ENCODE assay signal across 18 mouse cellular contexts in the genomic region with DNA sequence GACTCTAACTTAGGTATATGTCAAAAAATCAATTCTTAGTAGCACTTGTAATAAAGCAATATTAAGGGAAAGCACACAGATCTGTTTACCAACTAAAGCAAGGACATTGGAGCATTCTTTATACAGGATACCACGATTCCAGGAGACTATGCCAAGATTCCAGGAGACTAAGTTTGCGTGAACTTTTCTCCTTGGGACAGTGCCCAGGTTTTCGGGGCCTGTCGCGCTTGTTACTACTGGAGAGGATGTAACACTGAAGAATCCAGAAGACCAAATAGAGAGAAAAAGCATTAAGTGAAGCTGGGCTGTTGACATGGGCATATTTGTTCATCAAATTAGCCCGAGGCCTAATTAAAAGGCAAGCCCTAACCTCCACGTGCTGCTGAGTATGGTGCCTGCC.
"Had no signal": no experiment of that assay in that cellular context is flagged by ENCODE, and none has a peak within 500 bp of the region (broad histone marks: within the 10 kb centered on the region; RNA-seq: fewer than 3 reads in every experiment).

No protein-coding gene starts in this region.

- H3K4me2 ChIP-seq: limb, embryonic 15.5 days; liver, embryonic 12.5 days; lung, embryonic 14.5 days; midbrain, embryonic 11.5 days; midbrain, embryonic 15.5 days; neural tube, embryonic 13.5 days; stomach, embryonic 15.5 days had no signal

- H3K27ac ChIP-seq: limb, embryonic 15.5 days; liver, embryonic 12.5 days; midbrain, embryonic 15.5 days; neural tube, embryonic 13.5 days; stomach, embryonic 15.5 days had no signal

- H3K4me3 ChIP-seq: limb, embryonic 15.5 days; liver, embryonic 12.5 days; megakaryocyte, embryonic 14.5 days; midbrain, embryonic 15.5 days; neural tube, embryonic 13.5 days; stomach, embryonic 15.5 days had no signal

- H3K36me3 ChIP-seq: limb, embryonic 15.5 days; liver, embryonic 12.5 days; midbrain, embryonic 15.5 days; neural tube, embryonic 13.5 days; stomach, embryonic 15.5 days had no signal

- H3K27me3 ChIP-seq: limb, embryonic 15.5 days; liver, embryonic 12.5 days; megakaryocyte, embryonic 14.5 days; midbrain, embryonic 15.5 days; neural tube, embryonic 13.5 days; stomach, embryonic 15.5 days had no signal

- H3K9ac ChIP-seq: limb, embryonic 15.5 days; liver, embryonic 12.5 days; lung, embryonic 14.5 days; midbrain, embryonic 15.5 days; neural tube, embryonic 13.5 days; stomach, embryonic 15.5 days had no signal

- H3K4me1 ChIP-seq: limb, embryonic 15.5 days; liver, embryonic 12.5 days; megakaryocyte, embryonic 14.5 days; midbrain, embryonic 15.5 days; neural tube, embryonic 13.5 days; stomach, embryonic 15.5 days had no signal

- H3K9me3 ChIP-seq: limb, embryonic 15.5 days; liver, embryonic 12.5 days; megakaryocyte, embryonic 14.5 days; midbrain, embryonic 15.5 days; neural tube, embryonic 13.5 days; stomach, embryonic 15.5 days had no signal

- DNase-seq: kidney, postnatal 25 days; layer of hippocampus, adult 9-11 months; layer of hippocampus, postnatal 36 days; lung, embryonic 14.5 days; lung, postnatal 10 days; lung, postnatal 4 days; retina, postnatal 1 day; right cerebral cortex, postnatal 4 days; spleen, adult 18-20 months; thymus, adult 2 months; thymus, postnatal 25 days had no signal

- ATAC-seq: liver, embryonic 12.5 days; midbrain, embryonic 15.5 days had no signal
